Mouse (Mus musculus) liver, embryonic 12.5 days (tissue): ENCODE results near the gene Mif4gd. TPM values are rescaled to one million over a fixed set of nuclear protein-coding genes. Genes with fewer than 3 reads are reported as not detected.

Experiments
- ATAC-seq: fragments of 200-750 bp; cut with Nextera tagmentation; 2 replicates; pipeline ENCODE4 v1.8.0; 2017; ENCODE audit warnings: moderate number of reproducible peaks, mild to moderate bottlenecking, moderate library complexity
- H3K27ac ChIP-seq: fragments of 300-500 bp; sonication (generic); 2 replicates; pipeline ENCODE4 v1.5.1; 2016; ENCODE audit warnings: mild to moderate bottlenecking
- H3K27me3 ChIP-seq: fragments of 300-500 bp; sonication (generic); replicated peaks from 2 replicates; pipeline ENCODE4 v1.6.1; 2016; ENCODE audit warnings: mild to moderate bottlenecking, moderate library complexity
- H3K36me3 ChIP-seq: fragments of 300-500 bp; sonication (generic); 2 replicates; pipeline ENCODE4 v1.6.1; 2016; ENCODE audit warnings: mild to moderate bottlenecking, moderate library complexity
- H3K4me1 ChIP-seq: fragments of 300-500 bp; sonication (generic); 2 replicates; pipeline ENCODE4 v1.6.1; 2016
- H3K4me2 ChIP-seq: fragments of 300-500 bp; sonication (generic); 2 replicates; pipeline ENCODE4 v1.6.1; 2016; ENCODE audit warnings: mild to moderate bottlenecking, moderate library complexity
- H3K4me3 ChIP-seq: fragments of 300-500 bp; sonication (generic); 2 replicates; pipeline ENCODE4 v1.5.1; 2016; ENCODE audit warnings: mild to moderate bottlenecking, moderate library complexity
- H3K9ac ChIP-seq: fragments of 300-500 bp; sonication (generic); 2 replicates; pipeline ENCODE4 v1.6.1; 2016; ENCODE audit warnings: mild to moderate bottlenecking, moderate library complexity
- H3K9me3 ChIP-seq: fragments of 300-500 bp; sonication (generic); replicated peaks from 2 replicates; pipeline ENCODE4 v1.6.1; 2016; ENCODE audit warnings: mild to moderate bottlenecking, moderate library complexity
- WGBS: fragments of 180-500 bp; shearing (Covaris S2); methylation state at CpG from one replicate; pipeline ENCODE4 v1.1.7; 2016; ENCODE audit not compliant: insufficient replicate concordance; 5-methylcytosine and 5-hydroxymethylcytosine counted together
- polyA plus RNA-seq: library from polyadenylated mRNA; unstranded; fragments of >200 nt; fragmentation: Nextera tagmentation; extraction: Ambion mirVana; gene quantifications from 2 replicates; pipeline ENCODE4 v1.2.1, GENCODE M21; 2016

Gene Mif4gd
- polyA plus RNA-seq, 1 experiment from 2014 or later, result 26.6 TPM

GRCm38 (mm10) chr11:115642705-115643104 is 29.9 kb upstream of the Mif4gd start:
- H3K4me3 ChIP-seq, result no peak overlapping the region
- no peak overlapping the region for H3K4me2 ChIP-seq
- peaks cover 33% of the 10 kb centered on the region for H3K4me1 ChIP-seq
- H3K9me3 ChIP-seq, result no peaks in the 10 kb centered on the region
- H3K36me3 ChIP-seq, result peaks cover 44% of the 10 kb centered on the region
- no peak overlapping the region for H3K27ac ChIP-seq
- no peaks in the 10 kb centered on the region for H3K27me3 ChIP-seq
- no peak overlapping the region for H3K9ac ChIP-seq
- ATAC-seq, result no peak
- 83% methylated on average over 2 of the region's 2 CpGs for WGBS

- 0 out of 2 replicates have a peak, but pooled peaks have one; percentile 17 for ATAC-seq
- H3K9me3 ChIP-seq, result no peaks in the 10 kb centered on the region
- H3K36me3 ChIP-seq, result peaks cover 33% of the 10 kb centered on the region
- no peaks in the 10 kb centered on the region for H3K27me3 ChIP-seq
- no peak overlapping the region for H3K4me3 ChIP-seq
- H3K4me2 ChIP-seq, result no peak overlapping the region
- H3K4me1 ChIP-seq, result peaks cover 33% of the 10 kb centered on the region
- whole genome bisulfite sequencing, result 80% methylated on average over 4 of the region's 4 CpGs
- H3K27ac ChIP-seq, result peak overlapping the region; percentile 22; the same call in 1 of the 2 replicates
- no peak overlapping the region for H3K9ac ChIP-seq
These were observed 28.9 kb upstream of the Mif4gd start for GRCm38 (mm10) chr11:115641664-115642036.

GRCm38 (mm10) chr11:115640978-115641663 is 28.4 kb upstream of the Mif4gd start:
- Histone ChIP-seq H3K9ac (no peak overlapping the region), H3K4me3 (no peak overlapping the region), H3K9me3 (no peaks in the 10 kb centered on the region), H3K27me3 (no peaks in the 10 kb centered on the region), H3K36me3 (peaks cover 28% of the 10 kb centered on the region), H3K4me2 (no peak overlapping the region), H3K27ac (peak overlapping the region; percentile 22; the same call in 1 of the 2 replicates), H3K4me1 (peaks cover 33% of the 10 kb centered on the region)
- WGBS, result 23% methylated on average over 14 of the region's 14 CpGs
- 0 out of 2 replicates have a peak, but pooled peaks have one; percentile 16 for ATAC-seq

GRCm38 (mm10) chr11:115640311-115640828 is 27.6 kb upstream of the Mif4gd start:
- Histone ChIP-seq H3K36me3 (peaks cover 20% of the 10 kb centered on the region), H3K9me3 (no peaks in the 10 kb centered on the region), H3K27me3 (no peaks in the 10 kb centered on the region), H3K9ac (no peak overlapping the region), H3K27ac (no peak overlapping the region), H3K4me2 (no peak overlapping the region), H3K4me3 (no peak overlapping the region), H3K4me1 (peaks cover 33% of the 10 kb centered on the region)
- ATAC-seq, result no peak
- 59% methylated on average over 3 of the region's 4 CpGs for WGBS

- ATAC-seq, result no peak
- H3K9me3 ChIP-seq, result no peaks in the 10 kb centered on the region
- no peak overlapping the region for H3K27ac ChIP-seq
- WGBS, result 73% methylated on average over 4 of the region's 4 CpGs
- H3K4me1 ChIP-seq, result peaks cover 32% of the 10 kb centered on the region
- H3K4me3 ChIP-seq, result no peak overlapping the region
- H3K4me2 ChIP-seq, result no peak overlapping the region
- no peak overlapping the region for H3K9ac ChIP-seq
- H3K36me3 ChIP-seq, result peaks cover 12% of the 10 kb centered on the region
- H3K27me3 ChIP-seq, result no peaks in the 10 kb centered on the region
These were observed 26.8 kb upstream of the Mif4gd start for GRCm38 (mm10) chr11:115639540-115639939.

- H3K9ac ChIP-seq, result no peak overlapping the region
- no peaks in the 10 kb centered on the region for H3K9me3 ChIP-seq
- 38% methylated on average over 5 of the region's 5 CpGs for WGBS
- no peaks in the 10 kb centered on the region for H3K27me3 ChIP-seq
- peaks cover 27% of the 10 kb centered on the region for H3K4me1 ChIP-seq
- ATAC-seq, result no peak
- no peak overlapping the region for H3K27ac ChIP-seq
- H3K4me2 ChIP-seq, result no peak overlapping the region
- peaks cover 7% of the 10 kb centered on the region for H3K36me3 ChIP-seq
- no peak overlapping the region for H3K4me3 ChIP-seq
These were observed 26.0 kb upstream of the Mif4gd start for GRCm38 (mm10) chr11:115638498-115639409.

- no peak overlapping the region for H3K4me3 ChIP-seq
- no peaks in the 10 kb centered on the region for H3K9me3 ChIP-seq
- H3K27ac ChIP-seq, result no peak overlapping the region
- 65% methylated on average over 3 of the region's 3 CpGs for WGBS
- H3K36me3 ChIP-seq, result no peaks in the 10 kb centered on the region
- no peak for ATAC-seq
- no peaks in the 10 kb centered on the region for H3K27me3 ChIP-seq
- no peak overlapping the region for H3K9ac ChIP-seq
- no peak overlapping the region for H3K4me2 ChIP-seq
- peaks cover 23% of the 10 kb centered on the region for H3K4me1 ChIP-seq
These were observed 24.2 kb upstream of the Mif4gd start for GRCm38 (mm10) chr11:115636960-115637359.

- Histone ChIP-seq H3K9me3 (no peaks in the 10 kb centered on the region), H3K36me3 (no peaks in the 10 kb centered on the region), H3K27me3 (no peaks in the 10 kb centered on the region), H3K4me3 (no peak overlapping the region), H3K27ac (no peak overlapping the region), H3K4me1 (peaks cover 23% of the 10 kb centered on the region), H3K4me2 (no peak overlapping the region), H3K9ac (no peak overlapping the region)
- ATAC-seq, result no peak
- WGBS, result 60% methylated on average over 8 of the region's 8 CpGs
These were observed 22.7 kb upstream of the Mif4gd start for GRCm38 (mm10) chr11:115635484-115635883.

GRCm38 (mm10) chr11:115635041-115635440 is 22.3 kb upstream of the Mif4gd start:
- Histone ChIP-seq H3K9ac (no peak overlapping the region), H3K4me2 (no peak overlapping the region), H3K4me1 (peaks cover 23% of the 10 kb centered on the region), H3K27ac (no peak overlapping the region), H3K27me3 (no peaks in the 10 kb centered on the region), H3K4me3 (no peak overlapping the region), H3K9me3 (no peaks in the 10 kb centered on the region), H3K36me3 (no peaks in the 10 kb centered on the region)
- no peak for ATAC-seq
- WGBS, result 65% methylated on average over 8 of the region's 8 CpGs

GRCm38 (mm10) chr11:115634109-115634508 is 21.3 kb upstream of the Mif4gd start:
- Histone ChIP-seq H3K4me3 (no peak overlapping the region), H3K27ac (no peak overlapping the region), H3K9me3 (no peaks in the 10 kb centered on the region), H3K36me3 (no peaks in the 10 kb centered on the region), H3K27me3 (no peaks in the 10 kb centered on the region), H3K9ac (no peak overlapping the region), H3K4me1 (peaks cover 18% of the 10 kb centered on the region), H3K4me2 (no peak overlapping the region)
- ATAC-seq, result no peak
- 71% methylated on average over 4 of the region's 4 CpGs for WGBS

- no peak overlapping the region for H3K9ac ChIP-seq
- no peaks in the 10 kb centered on the region for H3K27me3 ChIP-seq
- H3K4me3 ChIP-seq, result no peak overlapping the region
- H3K4me1 ChIP-seq, result peaks cover 18% of the 10 kb centered on the region
- H3K4me2 ChIP-seq, result no peak overlapping the region
- ATAC-seq, result no peak
- 76% methylated on average over 10 of the region's 10 CpGs for WGBS
- no peaks in the 10 kb centered on the region for H3K9me3 ChIP-seq
- H3K27ac ChIP-seq, result no peak overlapping the region
- no peaks in the 10 kb centered on the region for H3K36me3 ChIP-seq
These were observed 20.1 kb upstream of the Mif4gd start for GRCm38 (mm10) chr11:115632862-115633261.

GRCm38 (mm10) chr11:115632247-115632646 is 19.5 kb upstream of the Mif4gd start:
- H3K27me3 ChIP-seq, result no peaks in the 10 kb centered on the region
- H3K4me2 ChIP-seq, result no peak overlapping the region
- H3K9ac ChIP-seq, result no peak overlapping the region
- no peak overlapping the region for H3K27ac ChIP-seq
- peaks cover 22% of the 10 kb centered on the region for H3K4me1 ChIP-seq
- ATAC-seq, result no peak
- 69% methylated on average over 7 of the region's 7 CpGs for WGBS
- H3K36me3 ChIP-seq, result no peaks in the 10 kb centered on the region
- no peak overlapping the region for H3K4me3 ChIP-seq
- H3K9me3 ChIP-seq, result no peaks in the 10 kb centered on the region
